Mouse (Mus musculus) midbrain, postnatal 0 days (tissue): Measurements from ENCODE around the gene Spag4. TPM values are rescaled to one million over a fixed set of nuclear protein-coding genes. Genes with fewer than 3 reads are reported as not detected.

Source experiments
- ATAC-seq: fragments of 200-750 bp; cut with Nextera tagmentation; 2 replicates; pipeline ENCODE4 v1.8.0; 2017; ENCODE audit warnings: moderate number of reproducible peaks, mild to moderate bottlenecking, moderate TSS enrichment, moderate library complexity; ENCODE audit not compliant: low FRiP score
- DNase-seq: peaks from one replicate; pipeline ENCODE4 v3.0.0-alpha.2; 2015; ENCODE audit warnings: low spot score
- H3K27ac ChIP-seq: fragments of 300-500 bp; sonication (generic); 2 replicates; pipeline ENCODE4 v1.5.1; 2014; ENCODE audit warnings: low read depth, mild to moderate bottlenecking, low read length, mixed read lengths
- H3K27me3 ChIP-seq: fragments of 300-500 bp; sonication (generic); 2 replicates; pipeline ENCODE4 v1.6.1; 2014; ENCODE audit warnings: low read length, control low read depth, mixed read lengths; ENCODE audit not compliant: insufficient read depth
- H3K36me3 ChIP-seq: fragments of 300-500 bp; sonication (generic); 2 replicates; pipeline ENCODE4 v1.6.1; 2014; ENCODE audit warnings: low read length, control low read depth, mixed read lengths; ENCODE audit not compliant: insufficient read depth
- H3K4me1 ChIP-seq: fragments of 300-500 bp; sonication (generic); 2 replicates; pipeline ENCODE4 v1.6.1; 2014; ENCODE audit warnings: mild to moderate bottlenecking, control low read depth, antibody characterized with exemption, low read length, mixed read lengths; ENCODE audit not compliant: insufficient read depth
- H3K4me2 ChIP-seq: fragments of 300-500 bp; sonication (generic); 2 replicates; pipeline ENCODE4 v1.6.1; 2014; ENCODE audit warnings: low read depth, mild to moderate bottlenecking, low read length, mixed read lengths; ENCODE audit not compliant: poor library complexity, severe bottlenecking
- H3K4me3 ChIP-seq: fragments of 300-500 bp; sonication (generic); 2 replicates; pipeline ENCODE4 v1.5.1; 2014; ENCODE audit warnings: low read depth, mild to moderate bottlenecking, low read length, moderate library complexity
- H3K9ac ChIP-seq: fragments of 300-500 bp; sonication (generic); replicated peaks from 2 replicates; pipeline ENCODE4 v1.6.1; 2014; ENCODE audit warnings: mild to moderate bottlenecking, low read length, moderate library complexity, mixed read lengths; ENCODE audit not compliant: poor library complexity, severe bottlenecking
- H3K9me3 ChIP-seq: fragments of 300-500 bp; sonication (generic); 2 replicates; pipeline ENCODE4 v1.6.1; 2016; ENCODE audit warnings: low read length, control low read depth
- CTCF ChIP-seq: IDR thresholded peaks from 2 replicates; pipeline ENCODE4 v1.5.1; 2016; ENCODE audit warnings: antibody characterized with exemption, mild to moderate bottlenecking
- WGBS: fragments of 180-500 bp; shearing (Covaris S2); extraction: QIAGEN DNeasy Blood & Tissue Kit; methylation state at CpG from one replicate; pipeline ENCODE4 v1.1.7; 2014; 5-methylcytosine and 5-hydroxymethylcytosine counted together
- polyA plus RNA-seq: library from polyadenylated mRNA; unstranded; fragments of >200 nt; fragmentation: Nextera tagmentation; extraction: Ambion mirVana; gene quantifications from 2 replicates; pipeline ENCODE4 v1.2.1, GENCODE M21; 2015
- total RNA-seq: library from RNA; depleted of rRNA; stranded (reverse); fragments of >200 nt; gene quantifications from 2 replicates; pipeline ENCODE4 v1.2.3, GENCODE M21; 2014

Spag4 gene
- total and polyA plus RNA-seq, 2 experiments from 2014 or later: 8.1 to 15.2 TPM

- WGBS: 97% methylated on average over 15 of the region's 15 CpGs
- H3K4me3 ChIP-seq: no peak overlapping the region
- DNase-seq: no peak
- no peak overlapping the region for H3K9ac ChIP-seq
- H3K9me3 ChIP-seq: no peaks in the 10 kb centered on the region
- H3K36me3 ChIP-seq: peaks cover 75% of the 10 kb centered on the region
- no peaks in the 10 kb centered on the region for H3K4me1 ChIP-seq
- ATAC-seq: no peak
- H3K27me3 ChIP-seq: no peaks in the 10 kb centered on the region
- H3K4me2 ChIP-seq: no peak overlapping the region
- H3K27ac ChIP-seq: no peak overlapping the region
- TF ChIP-seq CTCF: no peak
These were observed 8.8 kb downstream of the Spag4 start for GRCm38 (mm10) chr2:156073725-156074124.

DNA sequence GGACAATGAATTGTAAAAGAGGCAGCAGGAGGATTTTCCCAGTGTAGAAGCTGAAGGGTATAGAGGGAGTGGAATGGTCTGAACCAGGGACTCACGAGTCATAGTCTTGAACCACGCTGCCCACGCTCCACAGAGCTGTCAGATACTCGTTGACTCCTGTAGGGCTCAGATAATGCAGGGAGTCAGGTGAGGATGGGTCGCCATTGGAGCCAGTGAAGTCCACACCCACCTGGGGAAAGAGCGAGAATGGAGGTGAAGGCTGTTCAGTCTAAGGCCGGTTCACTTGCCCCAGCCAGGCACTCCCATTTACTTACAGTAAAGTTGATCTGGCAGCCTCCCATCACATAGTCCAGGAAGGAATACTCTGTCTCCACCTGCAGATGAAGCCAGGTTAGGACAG is 12.5 kb downstream of the Spag4 start:
- Histone ChIP-seq H3K9me3 (no peaks in the 10 kb centered on the region), H3K27me3 (no peaks in the 10 kb centered on the region), H3K4me2 (no peak overlapping the region), H3K4me1 (no peaks in the 10 kb centered on the region), H3K27ac (no peak overlapping the region), H3K36me3 (peaks cover 60% of the 10 kb centered on the region), H3K4me3 (no peak overlapping the region), H3K9ac (no peak overlapping the region)
- no peak for TF ChIP-seq CTCF
- DNase-seq: no peak
- ATAC-seq: no peak
- WGBS: 88% methylated on average over 7 of the region's 7 CpGs

GRCm38 (mm10) chr2:156078421-156079182 is 13.6 kb downstream of the Spag4 start:
- no peak for ATAC-seq
- DNase-seq: no peak

GRCm38 (mm10) chr2:156079183-156079560 is 14.2 kb downstream of the Spag4 start:
- no peak overlapping the region for H3K4me2 ChIP-seq
- DNase-seq: no peak
- ATAC-seq: no peak

More at GRCm38 (mm10) chr2:156078421-156079182, 13.6 kb downstream of the Spag4 start:
- Histone ChIP-seq H3K9me3 (no peaks in the 10 kb centered on the region), H3K9ac (no peak overlapping the region), H3K4me2 (no peak overlapping the region), H3K27me3 (no peaks in the 10 kb centered on the region), H3K4me1 (no peaks in the 10 kb centered on the region), H3K36me3 (peaks cover 50% of the 10 kb centered on the region), H3K27ac (no peak overlapping the region), H3K4me3 (no peak overlapping the region)
- WGBS: 92% methylated on average over 16 of the region's 16 CpGs
- no peak for TF ChIP-seq CTCF

DNA sequence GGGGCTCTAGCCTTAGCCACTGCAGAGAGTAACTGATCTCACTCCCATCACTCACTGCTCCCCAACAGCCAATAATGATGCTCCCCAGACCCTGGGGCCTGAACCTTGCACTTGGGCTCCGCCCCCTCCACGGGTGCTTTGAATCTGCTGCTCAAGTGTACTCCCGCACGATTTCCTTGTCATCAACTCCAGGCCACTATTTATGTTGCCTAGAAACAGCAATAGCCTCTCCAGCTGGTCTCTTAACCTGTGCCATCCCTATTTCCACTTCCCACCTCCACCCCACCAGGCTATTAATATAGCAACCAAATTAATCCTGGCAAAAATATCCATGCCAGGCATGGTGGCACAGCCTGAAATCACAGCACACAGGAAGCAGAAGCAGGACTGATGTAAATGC is 14.7 kb downstream of the Spag4 start:
- no peak for ATAC-seq
- no peak for DNase-seq
- 44% methylated on average over 4 of the region's 4 CpGs for WGBS

More at GRCm38 (mm10) chr2:156079183-156079560, 14.2 kb downstream of the Spag4 start:
- no peaks in the 10 kb centered on the region for H3K9me3 ChIP-seq
- no peaks in the 10 kb centered on the region for H3K27me3 ChIP-seq
- no peak overlapping the region for H3K9ac ChIP-seq
- H3K4me3 ChIP-seq: no peak overlapping the region
- H3K27ac ChIP-seq: no peak overlapping the region
- 91% methylated on average over 8 of the region's 8 CpGs for WGBS
- no peaks in the 10 kb centered on the region for H3K4me1 ChIP-seq
- H3K36me3 ChIP-seq: peaks cover 45% of the 10 kb centered on the region
- no peak for TF ChIP-seq CTCF

GRCm38 (mm10) chr2:156080391-156080790 is 15.4 kb downstream of the Spag4 start:
- Histone ChIP-seq H3K9me3 (no peaks in the 10 kb centered on the region), H3K4me2 (no peak overlapping the region), H3K4me1 (no peaks in the 10 kb centered on the region), H3K27ac (no peak overlapping the region), H3K36me3 (peaks cover 35% of the 10 kb centered on the region), H3K4me3 (no peak overlapping the region), H3K9ac (no peak overlapping the region), H3K27me3 (no peaks in the 10 kb centered on the region)
- 90% methylated on average over 7 of the region's 7 CpGs for WGBS
- DNase-seq: no peak
- ATAC-seq: no peak
- no peak for TF ChIP-seq CTCF

More for the DNA sequence above, 14.7 kb downstream of the Spag4 start:
- Histone ChIP-seq H3K9ac (no peak overlapping the region), H3K4me1 (no peaks in the 10 kb centered on the region), H3K36me3 (peaks cover 41% of the 10 kb centered on the region), H3K4me2 (no peak overlapping the region), H3K4me3 (no peak overlapping the region), H3K9me3 (no peaks in the 10 kb centered on the region), H3K27me3 (no peaks in the 10 kb centered on the region), H3K27ac (no peak overlapping the region)
- TF ChIP-seq CTCF: no peak
